Mouse (Mus musculus) adrenal gland, postnatal 36 days (tissue): ENCODE results near the gene Tor1b. TPM values are rescaled to one million over a fixed set of nuclear protein-coding genes. Genes with fewer than 3 reads are reported as not detected.
"Not testable (repeated sequence)": the region's sequence is repeated elsewhere in the genome, so short reads cannot be mapped to it uniquely, and the experiment has no call there.

Experiments used
- DNase-seq, 2 experiments: peaks; one replicate each; pipeline ENCODE4 v3.0.0; 2021; ENCODE audit warnings: mixed read lengths in 1 of 2
- total RNA-seq, 2 experiments: library from RNA; stranded (reverse); gene quantifications; 2 replicates each; pipeline ENCODE4 v1.2.3; 2021

Gene Tor1b
- total RNA-seq, 2 experiments from 2014 or later: 53.0 to 53.3 TPM

DNA sequence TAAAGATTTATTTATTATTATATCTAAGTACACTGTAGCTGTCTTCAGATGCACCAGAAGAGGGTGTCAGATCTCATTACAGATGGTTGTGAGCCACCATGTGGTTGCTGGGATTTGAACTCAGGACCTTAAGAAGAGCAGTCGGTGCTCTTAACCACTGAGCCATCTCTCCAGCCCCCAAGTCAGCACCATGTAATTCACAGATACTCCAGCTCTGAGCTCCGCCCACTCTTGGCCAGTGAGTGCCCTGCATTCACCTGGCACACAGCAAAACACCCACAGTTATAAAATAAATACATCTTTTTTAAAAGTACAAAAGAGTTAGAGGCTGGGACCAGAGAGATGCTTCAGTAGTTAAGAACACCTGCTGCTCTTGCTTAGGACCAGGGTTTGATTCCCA, 21.9 kb upstream of the Tor1b start:
- not testable (repeated sequence) for DNase-seq

- DNase-seq: no peak
Observed at GRCm38 (mm10) chr2:30931922-30932321, 20.8 kb upstream of the Tor1b start.

DNA sequence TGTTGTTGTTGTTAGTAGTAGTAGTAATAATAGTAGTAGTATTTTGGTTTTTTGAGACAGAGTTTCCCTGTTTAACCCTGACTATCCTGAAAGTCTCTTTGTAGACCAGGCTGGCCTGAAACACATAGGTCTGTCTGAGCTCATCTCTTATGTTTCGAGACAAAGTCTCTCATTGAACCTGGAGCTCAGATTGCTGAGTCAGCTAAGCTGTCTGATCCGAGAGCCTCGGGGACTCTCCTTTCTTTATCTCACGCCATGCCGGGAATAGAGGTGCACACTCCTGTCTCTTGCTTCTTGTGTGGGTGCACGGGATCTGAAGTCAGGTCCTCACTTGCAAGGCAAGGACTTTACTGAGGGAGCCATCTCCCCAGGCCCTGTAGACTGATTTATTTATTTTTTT, 19.7 kb upstream of the Tor1b start:
- no peak for DNase-seq

DNA sequence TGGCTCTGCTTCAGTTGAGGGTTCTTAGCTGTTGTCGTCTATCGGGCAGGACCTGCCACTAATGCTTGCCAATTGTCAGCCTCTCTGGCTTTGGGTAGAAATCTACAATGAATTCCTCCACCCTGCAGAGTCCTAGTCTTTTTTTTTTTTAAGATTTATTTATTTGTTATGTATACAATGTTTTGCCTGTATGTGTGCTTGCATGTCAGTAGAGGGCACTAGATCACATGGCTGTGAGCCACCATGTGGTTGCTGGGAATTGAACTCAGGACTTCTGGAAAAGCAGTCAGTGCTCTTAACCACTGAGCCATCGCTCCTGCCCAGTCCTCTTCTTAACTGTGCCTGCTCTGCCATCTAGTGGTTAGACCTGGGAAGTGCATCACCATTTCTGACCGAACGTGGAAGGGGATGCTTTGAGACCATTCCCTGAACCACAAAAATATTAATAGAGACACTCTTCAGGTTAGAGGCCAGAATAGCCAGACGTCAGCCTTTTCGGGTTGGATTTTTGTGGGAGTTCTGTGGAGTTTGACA, 18.8 kb upstream of the Tor1b start:
- peak; percentile 78 for DNase-seq

DNA sequence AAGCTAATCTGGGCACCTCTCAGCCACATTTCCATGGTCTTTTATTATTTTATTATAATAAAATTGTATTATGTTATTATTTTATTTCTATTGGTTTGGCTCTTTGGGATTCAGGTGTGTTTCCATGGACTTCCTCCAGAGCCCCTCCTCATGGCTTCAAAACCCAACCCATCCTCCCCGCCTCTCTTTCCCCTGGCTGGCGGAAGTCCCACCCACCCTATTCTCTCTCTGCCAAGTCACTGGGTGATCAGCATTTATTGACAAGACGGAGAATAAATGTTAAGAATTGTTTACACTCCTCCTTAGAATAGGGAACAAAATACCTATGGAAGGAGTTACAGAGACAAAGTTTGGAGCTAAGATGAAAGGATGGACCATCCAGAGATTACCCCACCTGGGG, 16.0 kb upstream of the Tor1b start:
- no peak for DNase-seq

DNA sequence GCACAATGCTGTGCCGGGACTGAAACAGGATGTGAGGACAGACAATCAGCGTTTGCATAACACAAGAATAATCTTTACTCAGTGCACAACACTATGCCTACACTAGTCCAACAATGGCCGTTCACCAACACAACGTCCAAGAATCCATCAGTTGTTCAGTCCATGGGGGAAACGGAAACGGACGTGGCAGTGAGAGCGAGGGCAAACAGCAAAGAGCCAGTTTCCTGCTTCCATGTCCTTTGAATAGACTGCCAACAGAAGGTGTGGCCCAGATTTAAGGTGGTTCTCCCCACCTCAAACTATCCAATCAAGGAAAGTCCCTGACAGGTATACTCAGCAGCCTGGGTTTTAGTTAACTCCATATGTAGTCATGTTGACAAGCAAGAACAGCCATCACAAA, 15.0 kb upstream of the Tor1b start:
- no peak for DNase-seq

DNA sequence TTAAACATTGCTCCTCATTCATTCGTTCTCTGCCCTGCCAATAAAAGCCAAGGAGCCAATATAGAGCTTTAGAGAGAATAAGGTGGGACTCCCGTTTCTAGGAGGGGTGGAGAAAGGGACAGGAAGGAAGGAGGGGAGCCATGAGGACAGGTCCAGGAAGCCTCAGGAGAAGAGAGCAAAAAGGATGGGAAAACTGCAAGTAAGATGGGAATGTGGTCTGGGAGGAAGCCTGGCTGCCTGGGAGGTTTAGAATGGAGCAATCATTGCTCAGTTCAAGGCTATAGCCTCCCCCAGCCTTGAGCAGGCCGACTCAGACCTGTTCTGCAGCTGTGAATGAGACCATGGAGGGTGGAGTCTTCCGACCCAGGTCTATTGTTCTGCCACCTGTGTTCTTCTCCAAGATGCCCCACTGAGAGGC, 14.2 kb upstream of the Tor1b start:
- DNase-seq: peak in 1 of 2 experiments; percentile 32

DNA sequence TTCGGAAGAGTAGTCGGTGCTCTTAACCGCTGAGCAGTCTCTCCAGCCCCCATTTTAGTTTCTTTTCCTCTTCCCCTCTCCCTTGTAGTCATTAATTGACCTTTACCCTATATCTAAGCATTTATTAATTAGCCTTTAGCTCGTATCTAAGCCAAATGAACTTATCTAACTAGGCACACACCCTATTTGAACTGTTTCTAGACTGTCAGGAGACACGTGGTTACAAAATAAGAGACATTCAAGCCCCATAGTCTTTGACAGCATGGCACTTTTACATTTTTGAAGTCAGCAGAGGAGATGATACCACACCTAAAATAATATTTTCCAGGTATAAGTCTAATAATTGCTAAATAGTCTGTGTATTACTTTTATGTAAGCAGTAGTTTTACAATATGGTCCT, 11.2 kb upstream of the Tor1b start:
- DNase-seq: no peak

DNA sequence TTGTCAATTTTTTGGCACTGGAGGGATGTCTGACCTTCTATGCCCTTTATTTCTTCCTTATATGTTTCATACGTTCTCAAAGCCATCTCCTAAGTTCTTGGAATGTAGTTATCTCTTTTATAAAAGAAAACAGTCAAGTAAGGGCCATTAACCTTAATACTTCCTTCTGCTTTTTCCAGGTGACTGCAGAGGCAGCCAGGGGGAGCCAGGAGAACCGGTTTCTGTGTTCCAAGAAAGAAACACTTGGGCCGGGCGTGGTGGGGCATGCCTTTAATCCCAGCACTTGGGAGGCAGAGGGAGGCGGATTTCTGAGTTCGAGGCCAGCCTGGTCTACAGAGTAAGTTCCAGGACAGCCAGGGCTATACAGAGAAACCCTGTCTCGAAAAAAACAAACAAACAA, 10.6 kb upstream of the Tor1b start:
- DNase-seq: not testable (repeated sequence)

GRCm38 (mm10) chr2:30942603-30943011, 10.2 kb upstream of the Tor1b start:
- DNase-seq: peak; percentile 56 to 74

GRCm38 (mm10) chr2:30952457-30952823, 319 bp upstream of the Tor1b start:
- DNase-seq: no peak

- DNase-seq: no peak
Observed at GRCm38 (mm10) chr2:30954797-30955196, 2.0 kb downstream of the Tor1b start.

DNA sequence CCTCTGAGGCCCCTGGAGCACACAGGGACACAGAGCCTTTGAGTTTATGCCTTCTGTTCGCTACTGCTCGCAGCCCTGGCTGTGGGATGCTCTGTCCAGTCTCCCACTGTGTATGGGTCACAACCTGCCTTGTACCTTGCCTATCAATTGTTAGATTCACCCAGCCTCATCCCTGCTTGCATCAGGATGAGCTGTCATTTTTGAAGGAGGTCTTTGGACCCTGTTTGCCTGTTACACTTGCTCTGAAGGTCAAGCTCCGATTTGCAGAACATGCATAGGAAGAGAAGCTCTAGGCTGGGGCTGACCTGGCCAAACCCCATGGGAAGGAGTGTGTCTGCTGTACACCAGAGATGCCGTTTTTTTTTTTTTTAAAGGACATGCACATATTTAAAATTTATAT, 4.8 kb downstream of the Tor1b start:
- DNase-seq: no peak

DNA sequence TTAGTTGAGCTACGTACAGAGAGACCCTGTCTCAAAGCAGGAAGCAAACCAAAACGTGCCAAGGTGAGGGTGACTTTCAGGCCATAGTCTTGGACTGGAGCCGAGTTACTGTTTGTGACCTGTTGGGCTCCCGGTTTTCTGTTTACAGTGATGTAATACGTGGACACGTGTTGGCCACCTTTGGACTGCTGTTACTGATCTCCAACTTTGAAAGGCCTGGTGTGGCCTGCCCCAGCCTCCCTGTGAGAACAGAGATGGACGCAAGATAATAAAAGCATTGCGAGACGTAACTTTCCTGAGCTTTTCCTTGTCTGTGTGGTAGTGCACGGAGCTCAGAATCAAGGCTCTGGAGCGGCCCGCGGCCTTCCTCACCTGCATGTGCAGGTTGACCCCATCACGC, 6.0 kb downstream of the Tor1b start:
- DNase-seq: no peak

GRCm38 (mm10) chr2:30959856-30960255, 7.1 kb downstream of the Tor1b start:
- DNase-seq: peak; percentile 53 to 55

GRCm38 (mm10) chr2:30962570-30963254, 10.0 kb downstream of the Tor1b start:
- DNase-seq: peak; percentile 43 to 46

DNA sequence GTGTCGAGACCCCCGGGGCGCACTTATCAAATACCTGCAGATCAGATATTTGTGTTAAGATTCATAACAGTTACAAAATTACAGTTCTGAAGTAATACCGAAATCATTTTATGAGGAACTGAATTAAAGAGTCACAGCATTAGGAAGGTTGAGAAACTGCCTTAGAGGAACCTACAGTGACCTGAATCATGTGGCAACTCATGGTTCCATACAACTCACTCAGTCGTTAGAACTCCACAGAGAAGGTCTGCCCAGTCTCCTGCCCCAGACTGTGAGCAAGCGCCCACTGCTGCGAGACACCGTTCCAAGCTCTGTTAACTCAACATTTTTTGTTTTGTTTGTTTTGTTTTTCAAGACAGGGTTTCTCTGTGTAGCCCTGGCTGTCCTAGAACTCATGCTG, 12.9 kb downstream of the Tor1b start:
- DNase-seq: no peak

GRCm38 (mm10) chr2:30966826-30967225, 14.1 kb downstream of the Tor1b start:
- DNase-seq: no peak

DNA sequence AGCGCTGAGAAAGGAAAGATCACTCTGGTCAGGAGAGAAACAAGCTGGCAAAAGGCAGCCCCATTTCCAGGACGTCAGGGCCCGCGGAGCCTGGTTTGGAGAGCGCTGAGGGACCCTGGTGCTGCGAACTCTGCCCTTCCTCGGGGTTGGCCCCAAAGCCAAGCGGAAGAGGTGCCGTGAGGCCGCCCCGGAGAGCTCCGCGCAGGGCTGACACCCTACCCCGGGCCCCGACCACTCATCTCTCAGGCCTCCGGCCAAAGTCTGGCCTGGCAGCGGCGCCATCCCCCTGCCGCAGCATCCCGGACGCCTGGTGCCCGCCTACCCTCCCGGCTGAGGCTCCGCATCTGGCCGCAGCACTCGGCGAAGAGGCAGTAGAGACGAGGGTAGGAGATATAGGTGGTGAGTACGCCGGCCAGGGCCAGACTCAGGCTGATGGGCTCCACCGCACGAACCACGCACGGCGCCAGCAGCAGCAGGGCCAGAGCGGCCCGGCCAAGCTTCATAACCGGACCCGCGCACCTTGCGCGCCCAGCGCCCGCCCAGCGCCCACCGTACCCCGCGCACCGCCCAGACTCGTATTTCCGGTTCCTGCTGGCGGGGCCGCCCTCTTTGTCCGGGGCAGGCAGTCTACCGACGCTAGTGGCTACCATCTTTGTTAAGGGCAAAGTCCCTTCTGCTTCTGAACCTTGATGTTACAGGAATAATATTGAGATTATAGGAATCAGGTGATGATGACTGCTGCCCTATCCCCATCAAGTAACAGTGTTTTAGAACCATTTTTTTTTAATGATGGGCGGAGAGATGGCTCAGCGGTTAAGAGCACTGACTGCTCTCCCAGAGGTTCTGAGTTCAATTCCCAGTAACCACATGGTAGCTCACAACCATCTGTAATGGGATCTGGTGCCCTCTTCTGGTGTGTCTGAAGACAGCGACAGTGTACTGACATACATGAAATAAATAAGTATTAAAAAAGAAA, 14.9 kb downstream of the Tor1b start, which contains the start of gene Tor1a:
Gene Tor1a, minus strand, starts transcription at position 582 of the 976 bp plus-strand sequence.
- DNase-seq: peak; percentile 94

DNA sequence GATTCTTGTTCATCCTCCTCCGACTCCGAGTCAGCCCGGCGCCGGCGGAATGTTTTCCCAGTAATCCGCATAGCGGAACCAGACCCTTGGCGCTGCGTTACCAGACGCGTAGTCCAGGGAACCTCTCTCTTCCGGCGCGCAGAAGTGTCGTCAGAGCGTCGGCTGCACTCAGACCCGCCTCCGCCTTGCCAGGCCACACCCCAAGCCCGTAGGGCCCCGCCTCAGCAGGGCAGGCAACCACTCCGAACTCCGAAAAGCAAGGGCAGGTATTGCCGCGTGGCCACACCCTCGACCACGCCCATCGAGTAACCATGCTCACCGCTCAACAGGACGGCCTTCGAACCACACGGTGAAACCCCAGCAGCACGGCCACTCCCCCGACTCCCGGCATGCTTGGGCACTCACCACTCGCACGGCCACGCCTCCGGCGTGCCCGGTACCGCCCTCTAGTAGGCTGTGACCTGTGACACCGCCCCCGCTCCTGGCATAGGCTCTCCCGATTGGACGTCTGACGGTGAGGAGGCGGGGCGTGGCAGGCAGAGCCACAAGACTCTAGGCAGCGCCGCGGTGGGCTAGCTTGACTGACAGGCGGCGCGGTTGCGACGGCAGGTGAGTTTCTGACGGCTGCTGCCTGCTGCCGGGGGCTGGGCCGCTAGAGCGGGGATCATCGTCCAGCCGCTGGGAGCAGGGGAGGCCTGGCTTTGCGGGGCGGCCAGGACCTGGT, 29.2 kb downstream of the Tor1b start, which contains the start of the genes BC005624 and Usp20:
Gene BC005624, minus strand, starts transcription at position 412 of the 724 bp plus-strand sequence.
Gene Usp20, plus strand, starts transcription at position 490 of the 724 bp plus-strand sequence.
- DNase-seq: peak; percentile 100

GRCm38 (mm10) chr2:30983024-30983423, 30.3 kb downstream of the Tor1b start:
- DNase-seq: no peak
